Mouse (Mus musculus): ENCODE measurements around the gene Cyp2d12. TPM values are rescaled to one million over a fixed set of nuclear protein-coding genes. Genes with fewer than 3 reads are reported as not detected.

Cyp2d12 gene
- polyA plus RNA-seq (2017; shearing (Covaris generic)), result not detected

GRCm38 (mm10) chr15:82554531-82555230 is at the start of gene Cyp2d12:
TSS of gene Cyp2d12 (plus strand) at chr15:82555072.

Other genes with a start within 250 kb of the Cyp2d12 start
- gene Naga, start 216.1 kb upstream of the Cyp2d12 start, polyA plus RNA-seq (2017; shearing (Covaris generic)), result 68.6 TPM
- 5.3 TPM for gene Pheta2, start 216.1 kb upstream of the Cyp2d12 start, polyA plus RNA-seq (2017; shearing (Covaris generic))
- gene Smdt1, start 216.1 kb upstream of the Cyp2d12 start, polyA plus RNA-seq (2017; shearing (Covaris generic)), result 241 TPM
- 364 TPM for gene Ndufa6, start 200.8 kb upstream of the Cyp2d12 start, polyA plus RNA-seq (2017; shearing (Covaris generic))
- gene Cyp2d22, start 174.8 kb upstream of the Cyp2d12 start, polyA plus RNA-seq (2017; shearing (Covaris generic)), result 10.7 TPM
- gene Cyp2d11, start 161.1 kb upstream of the Cyp2d12 start, polyA plus RNA-seq (2017; shearing (Covaris generic)), result not detected
- gene Cyp2d10, start 147.9 kb upstream of the Cyp2d12 start, polyA plus RNA-seq (2017; shearing (Covaris generic)), result not detected
- not detected for gene Cyp2d9, start 121.6 kb upstream of the Cyp2d12 start, polyA plus RNA-seq (2017; shearing (Covaris generic))
- gene Cyp2d34, start 65.9 kb downstream of the Cyp2d12 start, polyA plus RNA-seq (2017; shearing (Covaris generic)), result not detected
- not detected for gene Cyp2d40, start 209.1 kb downstream of the Cyp2d12 start, polyA plus RNA-seq (2017; shearing (Covaris generic))
- gene Cyp2d26, start 239.2 kb downstream of the Cyp2d12 start, polyA plus RNA-seq (2017; shearing (Covaris generic)), result not detected